Mouse (Mus musculus) CD4-positive naive resting alpha-beta T cell, adult 76 days (primary cell): ENCODE measurements around the gene Btc. TPM values are rescaled to one million over a fixed set of nuclear protein-coding genes. Genes with fewer than 3 reads are reported as not detected.

ENCODE experiments used
- total RNA-seq: library from RNA; stranded (reverse); gene quantifications from one replicate; pipeline ENCODE4 v1.2.4, GENCODE M21; 2023

Gene Btc
- total RNA-seq = 0.73 TPM

GRCm38 (mm10) chr5:91402339-91403211 is at the start of gene Btc:
Gene Btc, minus strand, starts transcription at chr5:91402994.

Other genes with a start within 250 kb of the Btc start
- gene Parm1, start 114.6 kb upstream of the Btc start, total RNA-seq = not detected